Mouse (Mus musculus) lung, postnatal 25 days (tissue): ENCODE measurements around the gene H2al1i.
"Not testable (repeated sequence)": the region's sequence is repeated elsewhere in the genome, so short reads cannot be mapped to it uniquely, and the experiment has no call there.

Experiments used
- DNase-seq: peaks from one replicate; pipeline ENCODE4 v3.0.0; 2022; ENCODE audit warnings: low spot score

The H2al1i gene

DNA sequence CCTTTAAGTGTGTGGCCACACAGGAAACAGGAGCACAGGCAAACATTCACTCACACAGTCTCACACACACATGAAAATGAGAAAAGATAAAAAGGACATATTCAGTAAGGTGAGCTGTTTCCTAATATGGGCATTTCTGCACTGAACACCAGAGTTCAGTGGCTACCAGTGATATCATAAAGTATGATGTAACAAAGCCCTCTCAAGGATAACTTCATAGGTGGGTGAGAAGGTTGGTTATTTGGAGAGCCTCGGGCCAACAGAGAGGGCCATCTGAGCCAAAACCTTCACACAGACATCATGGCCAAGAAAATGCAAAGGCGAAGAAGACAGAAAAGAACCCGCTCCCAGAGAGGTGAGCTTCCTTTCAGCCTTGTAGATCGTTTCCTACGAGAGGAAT lies at the start of gene H2al1i:
Gene H2al1i (plus strand): TSS at position 301 of the 400 bp plus-strand sequence.
- not testable (repeated sequence) for DNase-seq

DNA sequence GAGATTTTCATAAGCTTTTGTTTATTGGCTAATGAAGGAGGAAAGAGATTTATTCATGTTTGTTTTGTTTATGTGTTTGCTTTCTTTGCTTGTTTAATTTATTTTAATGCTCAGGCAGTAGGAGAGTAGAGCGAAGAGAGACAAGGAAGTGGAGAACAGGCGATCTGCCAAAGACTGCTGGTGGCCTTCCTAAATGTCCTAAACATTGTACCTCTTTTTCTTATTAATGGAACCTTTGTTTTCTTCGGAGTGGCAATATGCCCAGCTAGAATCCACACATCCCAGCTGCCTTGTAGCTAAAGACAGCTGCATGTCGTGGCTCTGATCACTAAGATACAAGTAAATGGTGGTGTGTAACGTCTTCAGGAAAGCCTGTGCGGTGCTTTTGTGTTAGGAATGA lies 47.4 kb upstream of the H2al1i start:
- DNase-seq, result no peak

DNA sequence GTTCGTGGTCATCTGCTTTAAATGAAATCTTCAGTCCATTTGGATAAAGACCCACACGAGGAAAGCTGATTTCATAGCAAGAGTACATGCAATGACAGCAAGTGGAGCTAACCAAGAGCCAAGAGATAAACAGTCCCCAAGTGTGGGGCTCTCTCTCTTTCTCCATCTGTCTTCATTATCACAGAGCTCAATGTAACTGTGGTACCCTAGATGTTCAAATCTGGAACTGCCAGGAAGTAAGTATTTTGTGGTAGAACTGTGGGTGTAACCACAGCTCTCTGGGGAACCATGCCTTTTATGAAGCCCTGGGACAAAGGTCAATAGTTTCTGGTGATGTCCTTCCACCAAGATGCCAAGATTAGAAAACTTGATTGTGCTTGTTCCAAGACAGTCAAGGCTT lies 43.7 kb upstream of the H2al1i start:
- no peak for DNase-seq

DNA sequence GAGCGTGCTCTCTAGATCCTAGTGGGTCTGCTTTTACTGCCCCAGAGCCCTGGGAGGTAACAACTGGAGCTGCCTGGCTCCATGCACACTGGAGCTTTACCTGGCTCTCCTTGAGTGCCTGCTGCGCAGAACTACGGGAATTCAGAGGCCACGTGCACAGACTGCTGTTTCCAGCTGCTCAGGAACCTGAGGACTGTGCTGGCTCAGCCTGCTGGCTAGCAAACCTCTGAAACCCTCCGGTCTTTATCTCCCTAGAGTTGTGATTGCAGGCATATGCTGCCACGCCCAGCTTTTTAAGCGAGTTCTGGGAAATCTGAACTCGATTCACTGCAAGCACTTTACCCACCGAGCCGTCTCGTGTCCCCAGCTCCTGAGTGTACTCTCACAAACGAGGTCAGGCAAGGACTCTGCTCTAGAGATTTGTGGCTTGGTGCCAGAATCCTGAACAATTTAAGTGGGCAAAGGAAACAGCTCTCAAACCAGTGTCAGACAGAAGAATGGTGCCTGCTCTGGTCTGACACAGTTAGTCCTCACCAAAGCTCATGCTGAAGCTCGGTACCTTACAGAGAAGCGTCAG lies 36.1 kb upstream of the H2al1i start:
- DNase-seq, result peak; percentile 38

DNA sequence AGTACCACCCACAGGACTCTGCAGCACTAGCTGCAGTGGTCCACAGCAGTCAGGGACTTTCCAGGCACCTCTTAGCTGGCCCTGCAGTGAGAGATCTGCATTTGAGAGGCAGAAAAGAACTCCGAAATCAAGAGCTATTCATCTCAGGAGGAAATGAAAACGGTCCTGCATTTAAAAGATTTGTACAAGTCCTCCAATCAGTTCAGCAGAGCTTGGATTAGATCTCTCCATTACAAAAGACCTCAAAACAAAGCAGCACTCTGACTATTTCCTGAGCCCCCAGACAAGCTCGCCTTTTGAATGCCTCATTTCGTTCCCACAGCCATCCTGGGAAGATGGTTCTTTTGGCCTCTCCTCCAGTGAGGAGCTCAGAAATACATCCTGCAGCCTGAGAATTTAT lies 35.2 kb upstream of the H2al1i start:
- no peak for DNase-seq

DNA sequence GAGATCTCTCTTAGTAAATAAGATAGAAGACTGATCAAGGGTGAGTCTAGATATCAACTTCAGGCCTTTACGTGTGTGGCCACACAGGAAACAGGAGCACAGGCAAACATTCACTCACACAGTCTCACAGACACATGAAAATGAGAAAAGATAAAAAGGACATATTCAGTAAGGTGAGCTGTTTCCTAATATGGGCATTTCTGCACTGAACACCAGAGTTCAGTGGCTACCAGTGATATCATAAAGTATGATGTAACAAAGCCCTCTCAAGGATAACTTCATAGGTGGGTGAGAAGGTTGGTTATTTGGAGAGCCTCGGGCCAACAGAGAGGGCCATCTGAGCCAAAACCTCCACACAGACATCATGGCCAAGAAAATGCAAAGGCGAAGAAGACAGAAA lies 25.5 kb upstream of the H2al1i start, which contains the start of gene H2al1a:
Gene H2al1a (plus strand): TSS at position 301 of the 400 bp plus-strand sequence.
- not testable (repeated sequence) for DNase-seq

DNA sequence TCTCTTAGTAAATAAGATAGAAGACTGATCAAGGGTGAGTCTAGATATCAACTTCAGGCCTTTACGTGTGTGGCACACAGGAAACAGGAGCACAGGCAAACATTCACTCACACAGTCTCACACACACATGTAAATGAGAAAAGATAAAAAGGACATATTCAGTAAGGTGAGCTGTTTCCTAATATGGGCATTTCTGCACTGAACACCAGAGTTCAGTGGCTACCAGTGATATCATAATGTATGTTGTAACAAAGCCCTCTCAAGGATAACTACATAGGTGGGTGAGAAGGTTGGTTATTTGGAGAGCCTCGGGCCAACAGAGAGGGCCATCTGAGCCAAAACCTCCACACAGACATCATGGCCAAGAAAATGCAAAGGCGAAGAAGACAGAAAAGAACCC lies 22.3 kb upstream of the H2al1i start, which contains the start of gene H2al1b:
Gene H2al1b (plus strand): TSS at position 301 of the 400 bp plus-strand sequence.
- DNase-seq, result not testable (repeated sequence)

DNA sequence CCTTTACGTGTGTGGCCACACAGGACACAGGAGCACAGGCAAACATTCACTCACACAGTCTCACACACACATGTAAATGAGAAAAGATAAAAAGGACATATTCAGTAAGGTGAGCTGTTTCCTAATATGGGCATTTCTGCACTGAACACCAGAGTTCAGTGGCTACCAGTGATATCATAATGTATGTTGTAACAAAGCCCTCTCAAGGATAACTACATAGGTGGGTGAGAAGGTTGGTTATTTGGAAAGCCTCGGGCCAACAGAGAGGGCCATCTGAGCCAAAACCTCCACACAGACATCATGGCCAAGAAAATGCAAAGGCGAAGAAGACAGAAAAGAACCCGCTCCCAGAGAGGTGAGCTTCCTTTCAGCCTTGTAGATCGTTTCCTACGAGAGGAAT lies 19.1 kb upstream of the H2al1i start, which contains the start of gene H2al1c:
Gene H2al1c (plus strand): TSS at position 301 of the 400 bp plus-strand sequence.
- not testable (repeated sequence) for DNase-seq

DNA sequence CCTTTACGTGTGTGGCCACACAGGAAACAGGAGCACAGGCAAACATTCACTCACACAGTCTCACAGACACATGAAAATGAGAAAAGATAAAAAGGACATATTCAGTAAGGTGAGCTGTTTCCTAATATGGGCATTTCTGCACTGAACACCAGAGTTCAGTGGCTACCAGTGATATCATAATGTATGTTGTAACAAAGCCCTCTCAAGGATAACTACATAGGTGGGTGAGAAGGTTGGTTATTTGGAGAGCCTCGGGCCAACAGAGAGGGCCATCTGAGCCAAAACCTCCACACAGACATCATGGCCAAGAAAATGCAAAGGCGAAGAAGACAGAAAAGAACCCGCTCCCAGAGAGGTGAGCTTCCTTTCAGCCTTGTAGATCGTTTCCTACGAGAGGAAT lies 15.9 kb upstream of the H2al1i start, which contains the start of gene H2al1d:
Gene H2al1d (plus strand): TSS at position 301 of the 400 bp plus-strand sequence.
- not testable (repeated sequence) for DNase-seq

DNA sequence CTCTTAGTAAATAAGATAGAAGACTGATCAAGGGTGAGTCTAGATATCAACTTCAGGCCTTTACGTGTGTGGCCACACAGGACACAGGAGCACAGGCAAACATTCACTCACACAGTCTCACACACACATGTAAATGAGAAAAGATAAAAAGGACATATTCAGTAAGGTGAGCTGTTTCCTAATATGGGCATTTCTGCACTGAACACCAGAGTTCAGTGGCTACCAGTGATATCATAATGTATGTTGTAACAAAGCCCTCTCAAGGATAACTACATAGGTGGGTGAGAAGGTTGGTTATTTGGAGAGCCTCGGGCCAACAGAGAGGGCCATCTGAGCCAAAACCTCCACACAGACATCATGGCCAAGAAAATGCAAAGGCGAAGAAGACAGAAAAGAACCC lies 12.8 kb upstream of the H2al1i start, which contains the start of gene H2al1e:
Gene H2al1e (plus strand): TSS at position 301 of the 400 bp plus-strand sequence.
- DNase-seq, result not testable (repeated sequence)

DNA sequence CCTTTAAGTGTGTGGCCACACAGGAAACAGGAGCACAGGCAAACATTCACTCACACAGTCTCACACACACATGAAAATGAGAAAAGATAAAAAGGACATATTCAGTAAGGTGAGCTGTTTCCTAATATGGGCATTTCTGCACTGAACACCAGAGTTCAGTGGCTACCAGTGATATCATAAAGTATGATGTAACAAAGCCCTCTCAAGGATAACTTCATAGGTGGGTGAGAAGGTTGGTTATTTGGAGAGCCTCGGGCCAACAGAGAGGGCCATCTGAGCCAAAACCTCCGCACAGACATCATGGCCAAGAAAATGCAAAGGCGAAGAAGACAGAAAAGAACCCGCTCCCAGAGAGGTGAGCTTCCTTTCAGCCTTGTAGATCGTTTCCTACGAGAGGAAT lies 9.6 kb upstream of the H2al1i start, which contains the start of gene H2al1f:
Gene H2al1f (plus strand): TSS at position 301 of the 400 bp plus-strand sequence.
- DNase-seq, result not testable (repeated sequence)

DNA sequence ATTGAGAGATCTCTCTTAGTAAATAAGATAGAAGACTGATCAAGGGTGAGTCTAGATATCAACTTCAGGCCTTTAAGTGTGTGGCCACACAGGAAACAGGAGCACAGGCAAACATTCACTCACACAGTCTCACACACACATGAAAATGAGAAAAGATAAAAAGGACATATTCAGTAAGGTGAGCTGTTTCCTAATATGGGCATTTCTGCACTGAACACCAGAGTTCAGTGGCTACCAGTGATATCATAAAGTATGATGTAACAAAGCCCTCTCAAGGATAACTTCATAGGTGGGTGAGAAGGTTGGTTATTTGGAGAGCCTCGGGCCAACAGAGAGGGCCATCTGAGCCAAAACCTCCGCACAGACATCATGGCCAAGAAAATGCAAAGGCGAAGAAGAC lies 6.5 kb upstream of the H2al1i start, which contains the start of gene H2al1g:
Gene H2al1g (plus strand): TSS at position 301 of the 400 bp plus-strand sequence.
- not testable (repeated sequence) for DNase-seq

DNA sequence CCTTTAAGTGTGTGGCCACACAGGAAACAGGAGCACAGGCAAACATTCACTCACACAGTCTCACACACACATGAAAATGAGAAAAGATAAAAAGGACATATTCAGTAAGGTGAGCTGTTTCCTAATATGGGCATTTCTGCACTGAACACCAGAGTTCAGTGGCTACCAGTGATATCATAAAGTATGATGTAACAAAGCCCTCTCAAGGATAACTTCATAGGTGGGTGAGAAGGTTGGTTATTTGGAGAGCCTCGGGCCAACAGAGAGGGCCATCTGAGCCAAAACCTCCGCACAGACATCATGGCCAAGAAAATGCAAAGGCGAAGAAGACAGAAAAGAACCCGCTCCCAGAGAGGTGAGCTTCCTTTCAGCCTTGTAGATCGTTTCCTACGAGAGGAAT lies 3.3 kb upstream of the H2al1i start, which contains the start of gene H2al1h:
Gene H2al1h (plus strand): TSS at position 301 of the 400 bp plus-strand sequence.
- DNase-seq, result not testable (repeated sequence)

DNA sequence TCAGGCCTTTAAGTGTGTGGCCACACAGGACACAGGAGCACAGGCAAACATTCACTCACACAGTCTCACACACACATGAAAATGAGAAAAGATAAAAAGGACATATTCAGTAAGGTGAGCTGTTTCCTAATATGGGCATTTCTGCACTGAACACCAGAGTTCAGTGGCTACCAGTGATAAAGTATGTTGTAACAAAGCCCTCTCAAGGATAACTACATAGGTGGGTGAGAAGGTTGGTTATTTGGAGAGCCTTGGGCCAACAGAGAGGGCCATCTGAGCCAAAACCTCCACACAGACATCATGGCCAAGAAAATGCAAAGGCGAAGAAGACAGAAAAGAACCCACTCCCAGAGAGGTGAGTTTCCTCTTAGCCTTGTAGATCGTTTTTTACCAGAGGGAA lies 3.1 kb downstream of the H2al1i start, which contains the start of gene H2al1j:
Gene H2al1j (plus strand): TSS at position 301 of the 400 bp plus-strand sequence.
- not testable (repeated sequence) for DNase-seq

DNA sequence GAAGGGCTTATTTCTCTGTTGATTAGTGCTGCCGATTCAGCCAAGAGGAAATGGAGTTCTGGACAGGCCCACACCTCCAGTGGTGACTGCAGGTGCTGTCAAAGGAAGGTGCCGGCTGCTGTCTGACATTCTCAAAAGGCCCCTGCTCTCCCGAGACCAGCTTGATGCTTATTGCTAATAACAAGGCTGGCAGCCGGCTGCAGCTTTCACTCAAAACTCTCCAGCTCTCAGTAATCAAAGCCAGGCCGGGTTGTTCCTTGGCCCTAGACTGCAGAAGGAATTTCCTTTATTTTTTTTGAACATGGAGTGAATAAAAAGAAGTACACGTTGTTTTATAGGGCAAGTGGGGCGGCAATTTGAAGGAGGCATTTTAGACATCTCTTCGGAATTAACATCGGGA lies 21.3 kb downstream of the H2al1i start:
- DNase-seq, result peak; percentile 16

DNA sequence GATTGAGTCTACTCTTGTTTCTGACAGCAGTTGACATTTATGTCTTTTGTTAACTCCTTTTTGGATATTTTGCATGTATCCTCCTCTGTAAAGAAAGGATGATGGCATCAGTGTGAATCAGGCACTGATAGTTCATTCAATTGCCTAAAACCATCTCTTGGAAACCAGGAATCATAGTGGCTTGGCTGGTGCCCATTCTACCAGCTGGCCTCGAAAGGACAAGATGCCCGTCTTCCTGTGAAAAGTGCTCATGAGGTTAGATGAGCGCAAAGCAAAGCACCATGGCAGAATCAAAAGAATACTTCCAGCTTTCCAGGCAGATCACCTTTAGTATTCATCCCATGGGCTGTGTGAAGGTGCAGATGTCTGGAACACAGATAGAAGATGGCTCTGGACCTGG lies 22.3 kb downstream of the H2al1i start:
- DNase-seq, result no peak

DNA sequence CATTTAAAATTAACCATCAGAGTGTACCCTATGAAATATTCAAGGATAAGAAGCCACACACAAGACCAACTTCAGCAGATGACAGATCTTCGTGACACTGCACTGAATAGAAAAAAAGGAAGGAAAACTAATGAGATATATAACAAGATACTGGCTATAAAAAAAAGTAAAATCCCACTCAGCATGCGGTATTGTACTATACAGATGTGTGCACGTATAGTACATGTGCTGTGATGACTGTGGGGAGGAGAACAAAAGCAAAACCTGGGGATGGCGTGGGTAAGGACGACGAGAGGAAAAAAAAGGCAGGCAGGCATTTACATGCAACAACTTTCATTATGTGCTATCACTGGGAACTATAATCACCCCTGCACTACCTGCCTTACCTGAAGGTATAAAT lies 36.4 kb downstream of the H2al1i start:
- no peak for DNase-seq

DNA sequence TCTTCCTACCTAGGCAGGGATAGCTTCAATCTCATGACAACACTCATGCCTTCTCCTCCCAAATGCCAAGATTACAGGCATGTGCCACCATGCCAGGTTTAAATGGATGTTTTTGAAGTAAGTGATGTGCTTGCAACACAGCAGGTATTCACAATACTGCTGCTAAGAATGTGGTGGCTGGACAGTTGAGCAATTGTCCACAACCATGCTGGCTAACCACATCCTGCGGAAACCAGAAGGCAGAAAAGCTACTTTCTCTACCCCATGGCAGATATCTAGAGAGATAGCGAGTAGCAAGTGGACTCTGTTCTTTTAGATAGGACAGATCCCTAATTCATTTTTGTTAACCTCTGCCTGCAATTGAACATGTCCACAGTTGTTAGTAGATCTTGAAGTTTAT lies 36.8 kb downstream of the H2al1i start:
- no peak for DNase-seq

DNA sequence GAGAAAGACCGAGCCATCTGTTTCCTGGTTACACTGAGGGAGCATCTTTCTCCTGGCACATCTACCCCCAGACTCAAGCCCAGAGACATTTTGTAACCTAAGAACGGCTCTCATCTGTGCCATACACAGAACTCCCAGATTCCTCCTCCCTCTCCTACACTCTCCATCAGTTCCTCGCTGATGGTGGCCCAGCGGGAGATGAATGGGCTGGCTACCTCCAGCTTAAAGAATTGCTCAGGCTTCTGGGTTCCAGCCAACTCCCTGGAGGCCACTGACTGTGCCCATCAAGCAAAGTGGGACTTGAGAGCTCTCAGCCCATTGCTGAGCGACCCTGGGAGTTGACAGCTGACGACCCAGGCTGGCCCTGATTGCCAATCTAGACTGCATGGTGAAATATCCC lies 39.4 kb downstream of the H2al1i start:
- no peak for DNase-seq

DNA sequence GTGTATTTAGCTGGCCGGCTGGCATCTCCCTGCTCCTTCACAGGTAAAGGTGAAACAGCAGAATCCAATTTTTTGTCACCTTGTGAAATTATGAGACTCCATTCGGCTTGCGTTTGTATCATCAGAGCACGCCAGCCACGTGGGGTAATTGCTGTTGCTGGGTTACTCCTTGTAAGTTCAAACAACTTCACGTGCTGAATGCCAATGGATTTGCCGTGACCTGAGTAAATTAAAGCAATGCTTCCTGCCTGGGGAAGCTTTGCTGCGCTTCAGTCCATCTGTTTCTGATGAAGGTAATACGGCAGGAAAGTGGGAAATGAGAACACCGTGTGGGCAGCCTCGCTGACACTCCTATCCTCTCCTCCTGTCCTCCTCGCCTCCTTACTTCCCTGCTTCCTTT lies 40.7 kb downstream of the H2al1i start:
- DNase-seq, result no peak
